Mouse (Mus musculus): ENCODE measurements around the gene Heph. TPM values are rescaled to one million over a fixed set of nuclear protein-coding genes. Genes with fewer than 3 reads are reported as not detected.
"Not testable (repeated sequence)": the region's sequence is repeated elsewhere in the genome, so short reads cannot be mapped to it uniquely, and the experiment has no call there.

Gene Heph
- 0.23 TPM in 1 of 2 replicates, not detected in the other for total RNA-seq (2017)

- no peak for ATAC-seq (ENCODE audit: extremely low read depth, insufficient number of reproducible peaks, low FRiP score, poor library complexity, severe bottlenecking)
Observed at GRCm38 (mm10) chrX:96455149-96455548, at the start of gene Heph. Gene Heph, plus strand, starts transcription at chrX:96455359.

DNA sequence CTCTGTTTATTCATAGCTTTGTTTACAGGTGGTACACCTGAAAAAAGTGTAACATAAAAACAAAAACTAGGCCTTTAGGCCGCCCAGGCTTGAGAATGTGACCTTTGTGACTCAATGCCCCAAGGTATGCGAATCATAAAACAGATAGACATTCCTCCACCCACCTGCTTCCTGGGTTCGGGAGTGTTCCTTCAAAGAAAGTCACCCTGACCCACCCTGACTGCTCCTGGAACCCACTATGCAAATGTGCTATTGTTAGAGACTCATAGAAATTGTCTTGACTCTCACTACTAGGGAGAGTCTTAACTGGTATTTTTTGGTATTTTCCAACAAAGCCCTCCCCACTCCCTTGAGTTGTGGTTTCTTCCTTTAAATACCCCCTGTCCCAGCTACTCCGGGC lies 39.8 kb upstream of the Heph start:
- not testable (repeated sequence) for ATAC-seq (ENCODE audit: extremely low read depth, insufficient number of reproducible peaks, low FRiP score, poor library complexity, severe bottlenecking)

GRCm38 (mm10) chrX:96416970-96417369 lies 38.2 kb upstream of the Heph start:
- ATAC-seq (ENCODE audit: extremely low read depth, insufficient number of reproducible peaks, low FRiP score, poor library complexity, severe bottlenecking): no peak

DNA sequence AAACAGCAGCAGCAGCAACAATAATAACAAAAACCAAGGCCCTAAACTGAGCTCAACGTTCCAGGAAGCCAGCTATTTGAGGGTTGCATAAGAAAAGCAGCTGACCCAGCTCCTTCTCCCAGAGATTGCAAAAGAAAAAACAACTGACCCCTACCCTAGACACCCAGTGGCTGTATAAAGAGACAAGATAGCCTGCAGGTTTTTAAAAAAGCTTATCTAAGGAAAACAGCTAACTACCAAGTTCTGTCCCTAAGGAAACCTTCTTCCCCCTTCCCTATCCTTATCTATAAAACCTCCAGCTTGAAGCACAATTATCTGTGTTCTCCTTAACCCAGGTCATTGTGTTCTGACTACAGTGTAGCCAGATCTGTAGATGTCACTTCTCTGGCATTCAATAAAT lies 37.4 kb upstream of the Heph start:
- no peak for ATAC-seq (ENCODE audit: extremely low read depth, insufficient number of reproducible peaks, low FRiP score, poor library complexity, severe bottlenecking)

DNA sequence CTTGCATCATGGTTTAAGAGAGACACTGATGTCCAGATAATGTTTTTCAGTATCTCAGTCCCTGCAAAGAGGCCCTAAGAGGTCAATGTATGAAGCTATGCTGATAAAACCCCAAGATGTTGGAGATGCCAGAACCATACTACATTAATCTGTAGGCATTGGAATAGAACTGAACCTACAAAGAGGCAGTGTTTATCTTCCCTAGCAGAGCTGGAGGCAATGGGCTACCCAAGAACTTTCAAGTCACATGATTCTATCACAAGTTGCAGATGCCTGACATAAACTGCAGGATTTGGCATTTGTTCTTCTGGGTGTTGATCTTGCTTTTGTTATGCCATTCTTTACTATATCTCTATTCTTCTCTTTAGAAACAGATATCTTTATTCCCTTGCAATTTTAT lies 35.8 kb upstream of the Heph start:
- ATAC-seq (ENCODE audit: extremely low read depth, insufficient number of reproducible peaks, low FRiP score, poor library complexity, severe bottlenecking): no peak

DNA sequence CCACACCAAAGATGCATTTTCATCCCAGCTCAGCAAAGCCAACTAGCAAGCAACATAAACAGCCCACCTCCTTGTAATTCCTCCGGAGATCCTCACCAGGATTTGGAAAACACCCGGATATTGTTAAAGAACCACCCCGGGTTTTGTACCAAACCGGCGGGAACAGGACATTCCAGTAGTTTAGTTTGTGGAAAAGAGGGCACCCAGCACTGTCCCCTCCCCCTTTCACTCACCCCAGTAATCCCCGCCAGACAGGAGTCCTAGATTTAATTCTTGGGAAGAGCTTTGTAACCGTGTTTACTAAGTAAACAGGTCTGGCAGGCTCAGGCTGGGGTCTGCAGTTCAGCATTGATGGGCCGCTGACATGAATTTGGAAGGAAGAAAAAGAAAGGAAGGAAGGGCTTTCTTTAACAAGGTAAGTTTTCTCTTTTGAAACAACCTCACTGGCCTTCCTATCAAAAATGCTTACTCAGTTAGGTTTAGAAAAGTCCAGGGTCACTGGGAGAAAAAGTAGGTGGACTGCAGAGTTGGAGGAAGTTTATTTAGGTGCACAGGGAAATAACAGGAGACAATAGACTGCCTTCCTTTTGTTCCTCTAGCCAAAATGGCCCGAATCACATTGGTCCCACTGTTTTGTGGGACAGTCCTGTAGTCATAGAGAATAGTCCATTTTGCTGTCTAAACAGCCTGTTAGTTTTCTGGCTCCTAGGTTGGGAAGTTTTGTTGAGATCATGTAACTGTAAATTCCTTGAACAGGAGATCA lies 1.2 kb downstream of the Heph start, which contains the start of gene Hsf3:
TSS of gene Hsf3 (minus strand) at position 94 of the 763 bp plus-strand sequence.
- ATAC-seq (ENCODE audit: extremely low read depth, insufficient number of reproducible peaks, low FRiP score, poor library complexity, severe bottlenecking): no peak

- no peak for ATAC-seq (ENCODE audit: extremely low read depth, insufficient number of reproducible peaks, low FRiP score, poor library complexity, severe bottlenecking)
Observed at GRCm38 (mm10) chrX:96501580-96501979, 46.4 kb downstream of the Heph start.

Other genes with a start within 250 kb of the Heph start
- gene Vsig4, start 161.9 kb upstream of the Heph start, total RNA-seq (2017): not detected in 2 replicates
- gene Hsf3, start 935 bp downstream of the Heph start, total RNA-seq (2017): not detected in 2 replicates

All from neutrophil, adult 5-6 weeks (primary cell).